Mouse (Mus musculus): ENCODE measurements around the gene Apol11a. TPM values are rescaled to one million over a fixed set of nuclear protein-coding genes. Genes with fewer than 3 reads are reported as not detected.
"Not testable (repeated sequence)": the region's sequence is repeated elsewhere in the genome, so short reads cannot be mapped to it uniquely, and the experiment has no call there.

Gene Apol11a
- total and polyA plus RNA-seq, 3 experiments, result 0.12 TPM; not detected in 2

GRCm38 (mm10) chr15:77520596-77520995, 12.5 kb downstream of the Apol11a start:
- H3K9ac ChIP-seq (ENCODE audit: control insufficient read depth, low read depth, low read length, poor library complexity, severe bottlenecking); DNase-seq (ENCODE audit: low read depth, low spot score); H3K79me2 ChIP-seq (ENCODE audit: control insufficient read depth, insufficient read depth, low read length, poor library complexity); H3K4me1 ChIP-seq (ENCODE audit: control insufficient read depth in 1 of 2, insufficient read depth in 2 of 2, low read length in 2 of 2); H3K27ac ChIP-seq (ENCODE audit: control insufficient read depth, low read depth, low read length); H3K27me3 ChIP-seq (ENCODE audit: control insufficient read depth in 1 of 2, insufficient read depth in 2 of 2, low read length in 2 of 2); H3K9me3 ChIP-seq (replicated peaks; ENCODE audit: insufficient read depth, low read length); H3K4me3 ChIP-seq (ENCODE audit: control insufficient read depth in 1 of 2, insufficient read depth in 1 of 2, low read depth in 2 of 2, low read length in 2 of 2); H3K36me3 ChIP-seq (ENCODE audit: control insufficient read depth in 1 of 2, insufficient read depth in 2 of 2, low read length in 2 of 2): not testable (repeated sequence)

GRCm38 (mm10) chr15:77523186-77523843, 15.2 kb downstream of the Apol11a start:
- peak; percentile 19 for DNase-seq (ENCODE audit: low read depth, low spot score)
- H3K36me3 ChIP-seq (ENCODE audit: control insufficient read depth in 1 of 2, insufficient read depth in 2 of 2, low read length in 2 of 2), result not testable (repeated sequence)

GRCm38 (mm10) chr15:77533216-77533615, 25.1 kb downstream of the Apol11a start, which contains the start of gene Apol7c:
Apol7c (minus strand) TSS chr15:77533316.
- Histone ChIP-seq H3K9me3 (replicated peaks; ENCODE audit: insufficient read depth, low read length) (no peaks in the 10 kb centered on the region), H3K4me1 (ENCODE audit: control insufficient read depth in 1 of 2, insufficient read depth in 2 of 2, low read length in 2 of 2) (no peaks in the 10 kb centered on the region), H3K27me3 (ENCODE audit: control insufficient read depth in 1 of 2, insufficient read depth in 2 of 2, low read length in 2 of 2) (no peaks in the 10 kb centered on the region), H3K27ac (ENCODE audit: control insufficient read depth, low read depth, low read length) (no peak within 1 kb of the TSS), H3K36me3 (ENCODE audit: control insufficient read depth in 1 of 2, insufficient read depth in 2 of 2, low read length in 2 of 2) (no peaks in the 10 kb centered on the region), H3K4me3 (ENCODE audit: control insufficient read depth in 1 of 2, insufficient read depth in 1 of 2, low read depth in 2 of 2, low read length in 2 of 2) (no peak within 1 kb of the TSS), H3K79me2 (ENCODE audit: control insufficient read depth, insufficient read depth, low read length, poor library complexity) (no peaks in the 10 kb centered on the region), H3K9ac (ENCODE audit: control insufficient read depth, low read depth, low read length, poor library complexity, severe bottlenecking) (no peak within 1 kb of the TSS)
- no peak for TF ChIP-seq GATA1 (IDR thresholded peaks at IDR 0.05; ENCODE audit: low read depth, low read length)
- no peak for TF ChIP-seq ZKSCAN1 (IDR thresholded peaks at IDR 0.05; ENCODE audit: low read depth, low read length)
- no peak for DNase-seq (ENCODE audit: low read depth, low spot score)

More at GRCm38 (mm10) chr15:77523186-77523843, 15.2 kb downstream of the Apol11a start:
- H3K27me3 ChIP-seq (ENCODE audit: control insufficient read depth in 1 of 2, insufficient read depth in 2 of 2, low read length in 2 of 2); H3K4me1 ChIP-seq (ENCODE audit: control insufficient read depth in 1 of 2, insufficient read depth in 2 of 2, low read length in 2 of 2); H3K9me3 ChIP-seq (replicated peaks; ENCODE audit: insufficient read depth, low read length); H3K4me3 ChIP-seq (ENCODE audit: control insufficient read depth in 1 of 2, insufficient read depth in 1 of 2, low read depth in 2 of 2, low read length in 2 of 2); H3K27ac ChIP-seq (ENCODE audit: control insufficient read depth, low read depth, low read length); H3K79me2 ChIP-seq (ENCODE audit: control insufficient read depth, insufficient read depth, low read length, poor library complexity); H3K9ac ChIP-seq (ENCODE audit: control insufficient read depth, low read depth, low read length, poor library complexity, severe bottlenecking): not testable (repeated sequence)
- TF ChIP-seq SMC3 (IDR thresholded peaks at IDR 0.05; ENCODE audit: low read depth, low read length) (peak; percentile 54), ZC3H11A (IDR thresholded peaks at IDR 0.05; ENCODE audit: low read depth, low read length) (peak; percentile 14; the same call in 1 of the 2 replicates), CTCF (IDR thresholded peaks at IDR 0.05 in 2 of 3, conservative IDR thresholded peaks at IDR 0.05 in 1 of 3; ENCODE audit: control insufficient read depth in 1 of 3, insufficient read depth in 1 of 3, low read depth in 2 of 3, low read length in 3 of 3, poor library complexity in 1 of 3, severe bottlenecking in 1 of 3) (peak; percentile 2 to 51 (median 44); a peak in 4 of 6 replicates), RAD21 (IDR thresholded peaks at IDR 0.05; ENCODE audit: low read depth, low read length) (peak; percentile 37)

- not testable (repeated sequence) for H3K9me3 ChIP-seq (replicated peaks; ENCODE audit: insufficient read depth, low read length); H3K36me3 ChIP-seq (ENCODE audit: control insufficient read depth in 1 of 2, insufficient read depth in 2 of 2, low read length in 2 of 2); H3K27me3 ChIP-seq (ENCODE audit: control insufficient read depth in 1 of 2, insufficient read depth in 2 of 2, low read length in 2 of 2); H3K9ac ChIP-seq (ENCODE audit: control insufficient read depth, low read depth, low read length, poor library complexity, severe bottlenecking); DNase-seq (ENCODE audit: low read depth, low spot score); H3K4me3 ChIP-seq (ENCODE audit: control insufficient read depth in 1 of 2, insufficient read depth in 1 of 2, low read depth in 2 of 2, low read length in 2 of 2); H3K27ac ChIP-seq (ENCODE audit: control insufficient read depth, low read depth, low read length); H3K79me2 ChIP-seq (ENCODE audit: control insufficient read depth, insufficient read depth, low read length, poor library complexity); H3K4me1 ChIP-seq (ENCODE audit: control insufficient read depth in 1 of 2, insufficient read depth in 2 of 2, low read length in 2 of 2)
Measured at GRCm38 (mm10) chr15:77539221-77539620, 31.1 kb downstream of the Apol11a start.
